Mouse (Mus musculus) intestine, embryonic 15.5 days (tissue): ENCODE results near the gene Pabpc4. TPM values are rescaled to one million over a fixed set of nuclear protein-coding genes. Genes with fewer than 3 reads are reported as not detected.
A peak's percentile ranks its signal among the peaks of the same experiment; 100 is the strongest.
"Not testable (repeated sequence)": the region's sequence is repeated elsewhere in the genome, so short reads cannot be mapped to it uniquely, and the experiment has no call there.

Source experiments
- ATAC-seq: fragments of 200-750 bp; cut with Nextera tagmentation; 2 replicates; pipeline ENCODE4 v1.8.0; 2017; ENCODE audit warnings: moderate TSS enrichment, moderate library complexity
- H3K27ac ChIP-seq: fragments of 300-500 bp; sonication (generic); 2 replicates; pipeline ENCODE4 v1.5.1; 2015; ENCODE audit warnings: mild to moderate bottlenecking, inconsistent platforms
- H3K27me3 ChIP-seq: fragments of 300-500 bp; sonication (generic); replicated peaks from 2 replicates; pipeline ENCODE4 v1.6.1; 2015; ENCODE audit warnings: inconsistent platforms
- H3K36me3 ChIP-seq: fragments of 300-500 bp; sonication (generic); 2 replicates; pipeline ENCODE4 v1.6.1; 2015; ENCODE audit warnings: inconsistent platforms
- H3K4me1 ChIP-seq: fragments of 300-500 bp; sonication (generic); replicated peaks from 2 replicates; pipeline ENCODE4 v1.6.1; 2015; ENCODE audit warnings: inconsistent platforms
- H3K4me2 ChIP-seq: fragments of 300-500 bp; sonication (generic); replicated peaks from 2 replicates; pipeline ENCODE4 v1.6.1; 2015; ENCODE audit warnings: mild to moderate bottlenecking, inconsistent platforms
- H3K4me3 ChIP-seq: fragments of 300-500 bp; sonication (generic); replicated peaks from 2 replicates; pipeline ENCODE4 v1.5.1; 2015; ENCODE audit warnings: inconsistent platforms
- H3K9ac ChIP-seq: fragments of 300-500 bp; sonication (generic); 2 replicates; pipeline ENCODE4 v1.6.1; 2015; ENCODE audit warnings: inconsistent platforms
- H3K9me3 ChIP-seq: fragments of 300-500 bp; sonication (generic); 2 replicates; pipeline ENCODE4 v1.6.1; 2016; ENCODE audit warnings: inconsistent platforms
- WGBS: fragments of 180-500 bp; shearing (Covaris S2); methylation state at CpG from one replicate; pipeline ENCODE4 v1.1.7; 2015; 5-methylcytosine and 5-hydroxymethylcytosine counted together
- polyA plus RNA-seq: library from polyadenylated mRNA; unstranded; fragments of >200 nt; fragmentation: Nextera tagmentation; extraction: Ambion mirVana; gene quantifications from 2 replicates; pipeline ENCODE4 v1.2.1, GENCODE M21; 2015

The Pabpc4 gene
- polyA plus RNA-seq, 1 experiment from 2014 or later, result 40.7 TPM

DNA sequence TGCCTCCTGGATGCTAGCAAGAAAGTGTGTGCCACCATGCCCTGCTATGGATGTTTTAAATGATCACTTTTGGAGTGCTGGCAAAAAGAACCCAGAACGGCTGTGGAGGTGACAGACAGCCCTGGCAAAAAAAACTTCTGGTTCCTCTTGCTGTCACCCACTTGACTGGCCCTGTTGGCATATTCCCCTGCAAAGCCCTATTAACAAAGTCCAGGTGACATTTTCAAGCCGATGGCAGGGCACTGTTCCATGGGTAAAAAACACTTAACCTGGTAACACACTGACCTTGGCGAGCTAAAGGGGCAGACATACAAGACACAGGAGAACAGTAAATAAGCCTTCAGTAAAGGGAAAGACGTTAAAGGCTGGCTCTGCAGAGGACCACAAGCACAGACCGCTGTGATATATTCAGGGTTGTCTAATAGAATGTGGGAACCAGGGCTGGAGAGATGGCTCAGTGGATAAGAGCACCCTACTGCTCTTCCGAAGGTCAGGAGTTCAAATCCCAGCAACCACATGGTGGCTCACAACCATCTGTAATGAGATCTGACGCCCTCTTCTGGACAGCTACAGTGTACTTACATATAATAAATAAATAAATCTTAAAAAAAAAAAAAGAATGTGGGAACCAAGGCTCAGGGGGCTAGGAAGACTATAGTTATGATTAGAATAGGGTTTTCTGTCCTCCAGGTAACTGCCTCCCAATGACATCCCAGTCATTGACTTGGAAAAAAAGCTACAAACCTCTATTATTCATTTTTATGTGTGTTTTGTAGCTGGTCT lies 31.7 kb downstream of the Pabpc4 start:
- Histone ChIP-seq H3K4me2 (no peak overlapping the region), H3K4me3 (no peak overlapping the region), H3K9ac (no peak overlapping the region), H3K9me3 (no peaks in the 10 kb centered on the region), H3K36me3 (peaks cover 74% of the 10 kb centered on the region), H3K27me3 (no peaks in the 10 kb centered on the region), H3K4me1 (0 out of 2 replicates have a peak, but pooled peaks cover 2% of the 10 kb centered on the region), H3K27ac (no peak overlapping the region)
- WGBS, result 77% methylated on average over 7 of the region's 7 CpGs
- no peak for ATAC-seq

DNA sequence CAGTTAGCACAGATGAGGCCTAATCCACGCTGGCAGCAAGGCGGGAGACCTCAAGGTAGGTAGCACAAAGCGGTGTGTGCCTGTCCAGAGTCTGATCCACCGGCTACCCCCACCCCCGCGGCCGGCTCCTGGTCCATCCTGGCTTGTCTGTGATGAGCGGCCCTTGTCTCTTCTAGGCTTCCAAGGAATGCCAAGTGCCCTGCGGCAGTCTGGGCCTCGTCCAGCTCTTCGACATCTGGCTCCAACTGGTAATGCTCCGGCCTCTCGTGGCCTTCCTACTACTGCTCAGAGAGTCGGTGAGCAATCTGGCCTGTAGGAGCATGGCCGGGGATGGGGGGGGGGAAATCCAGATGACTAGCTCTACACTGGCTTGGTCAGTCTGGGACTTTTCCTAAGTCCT lies 32.9 kb downstream of the Pabpc4 start:
- WGBS, result 82% methylated on average over 15 of the region's 15 CpGs
- H3K27ac ChIP-seq, H3K4me3 ChIP-seq, H3K4me2 ChIP-seq, H3K27me3 ChIP-seq, H3K9me3 ChIP-seq, ATAC-seq, H3K9ac ChIP-seq, H3K4me1 ChIP-seq: not testable (repeated sequence)
- peaks cover 66% of the 10 kb centered on the region for H3K36me3 ChIP-seq

DNA sequence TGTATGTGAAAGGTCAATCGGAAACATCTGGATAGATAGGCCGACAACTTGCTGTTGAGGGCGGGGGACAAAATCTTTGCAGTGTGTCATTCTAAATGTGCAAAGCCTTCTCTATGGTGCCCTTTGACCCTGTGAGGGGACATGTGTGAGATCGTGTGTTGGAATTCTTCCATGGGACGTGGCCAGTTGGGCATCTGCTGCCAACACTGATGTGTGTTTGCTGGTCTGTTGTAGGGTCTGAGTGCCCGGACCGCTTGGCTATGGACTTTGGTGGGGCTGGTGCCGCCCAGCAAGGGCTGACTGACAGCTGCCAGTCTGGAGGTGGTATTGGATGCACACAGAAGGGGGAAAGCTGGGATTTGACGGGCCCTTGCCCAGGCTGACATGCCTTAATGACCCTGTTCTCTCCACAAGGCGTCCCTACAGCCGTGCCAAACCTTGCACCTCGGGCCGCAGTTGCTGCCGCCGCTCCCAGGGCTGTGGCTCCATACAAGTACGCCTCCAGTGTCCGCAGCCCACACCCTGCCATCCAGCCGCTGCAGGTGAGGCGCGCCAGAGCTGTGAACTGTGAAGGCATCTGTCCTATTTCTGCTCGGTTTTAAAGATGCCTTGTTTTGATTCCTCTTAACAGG lies 33.5 kb downstream of the Pabpc4 start:
- no peaks in the 10 kb centered on the region for H3K4me1 ChIP-seq
- ATAC-seq, result no peak
- 93% methylated on average over 21 of the region's 21 CpGs for WGBS

DNA sequence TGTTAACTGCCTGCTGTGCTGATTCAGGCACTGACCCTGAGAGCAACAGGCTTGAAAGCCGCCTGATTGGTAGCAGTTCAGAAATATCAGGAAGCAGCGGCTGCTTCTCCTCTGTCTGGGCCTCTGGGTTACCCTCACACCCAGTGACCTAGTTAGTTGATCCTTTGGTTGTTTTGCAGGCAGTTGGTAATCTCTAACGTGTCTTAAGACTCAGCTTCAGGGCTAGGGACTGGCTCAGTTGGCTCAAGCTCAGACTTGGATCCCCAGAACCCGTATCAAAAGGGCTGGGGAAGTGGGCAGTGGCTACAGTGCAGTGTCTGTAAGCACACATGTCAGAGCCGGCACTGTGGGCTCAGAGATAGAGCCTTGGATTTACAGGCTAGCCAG lies 34.0 kb downstream of the Pabpc4 start:
- Histone ChIP-seq H3K36me3 (peaks cover 66% of the 10 kb centered on the region), H3K27ac (no peak overlapping the region), H3K4me1 (no peaks in the 10 kb centered on the region), H3K9me3 (no peaks in the 10 kb centered on the region), H3K27me3 (no peaks in the 10 kb centered on the region), H3K4me3 (no peak overlapping the region), H3K9ac (no peak overlapping the region), H3K4me2 (no peak overlapping the region)
- no peak for ATAC-seq
- 86% methylated on average over 5 of the region's 5 CpGs for WGBS

More for the DNA sequence above, 33.5 kb downstream of the Pabpc4 start:
- peaks cover 69% of the 10 kb centered on the region for H3K36me3 ChIP-seq
- no peak overlapping the region for H3K4me2 ChIP-seq
- H3K27ac ChIP-seq, result no peak overlapping the region
- H3K27me3 ChIP-seq, result no peaks in the 10 kb centered on the region
- H3K9ac ChIP-seq, result no peak overlapping the region
- no peak overlapping the region for H3K4me3 ChIP-seq
- H3K9me3 ChIP-seq, result no peaks in the 10 kb centered on the region

DNA sequence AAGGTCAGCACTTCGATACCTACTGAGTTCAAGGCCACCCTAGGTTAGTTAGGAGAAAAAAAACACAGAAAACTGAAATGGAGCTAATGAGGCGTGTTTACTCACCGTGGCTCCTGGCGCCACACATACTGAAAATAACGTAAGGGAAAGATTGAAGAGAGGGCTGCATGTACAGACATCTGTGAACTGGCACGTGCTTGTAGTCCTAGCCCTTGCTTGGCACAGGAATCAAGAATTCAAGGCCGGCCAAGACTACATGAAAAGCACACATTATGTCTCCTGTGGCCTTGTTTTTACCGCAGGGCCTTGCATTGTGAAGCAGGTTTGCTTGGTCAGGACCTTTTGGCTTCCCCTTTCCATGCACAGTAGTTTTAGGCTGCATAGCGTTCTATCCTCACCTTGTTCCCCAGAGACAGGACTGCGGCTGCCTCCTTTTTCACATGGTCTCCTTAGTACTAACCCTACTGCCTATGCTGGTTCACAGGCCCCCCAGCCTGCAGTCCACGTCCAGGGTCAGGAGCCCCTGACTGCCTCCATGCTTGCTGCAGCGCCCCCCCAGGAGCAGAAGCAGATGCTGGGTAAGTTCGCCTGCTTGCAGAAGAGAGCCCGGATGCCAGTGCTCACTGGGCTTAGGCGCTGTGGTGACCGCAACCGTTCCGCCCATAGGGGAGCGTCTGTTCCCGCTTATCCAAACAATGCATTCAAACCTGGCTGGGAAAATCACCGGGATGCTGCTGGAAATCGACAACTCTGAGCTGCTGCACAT lies 35.2 kb downstream of the Pabpc4 start:
- no peaks in the 10 kb centered on the region for H3K9me3 ChIP-seq
- H3K27ac ChIP-seq, result no peak overlapping the region
- 93% methylated on average over 22 of the region's 22 CpGs for WGBS
- no peak overlapping the region for H3K9ac ChIP-seq
- no peak overlapping the region for H3K4me2 ChIP-seq
- no peak overlapping the region for H3K4me3 ChIP-seq
- no peaks in the 10 kb centered on the region for H3K27me3 ChIP-seq
- ATAC-seq, result no peak
- no peaks in the 10 kb centered on the region for H3K4me1 ChIP-seq
- H3K36me3 ChIP-seq, result peaks cover 57% of the 10 kb centered on the region

DNA sequence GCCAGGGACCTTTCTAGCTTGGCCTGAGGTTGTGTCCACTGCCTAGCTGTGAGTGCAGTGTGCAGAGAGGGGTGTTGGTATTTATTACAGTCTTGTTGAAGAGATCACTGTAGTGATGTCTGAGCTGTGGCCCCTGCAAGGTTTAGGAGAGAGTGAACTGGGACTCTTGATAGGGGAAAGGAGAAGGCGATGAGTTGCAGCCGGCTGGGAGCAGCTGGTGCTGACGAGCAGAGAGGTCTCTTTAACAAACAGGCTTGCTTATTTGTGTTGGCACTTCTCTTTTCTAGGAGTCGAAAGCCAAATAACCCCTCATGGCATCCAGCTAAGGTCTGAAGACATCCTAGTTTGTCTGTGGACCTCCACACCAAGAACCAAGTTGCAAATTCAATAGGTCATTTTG lies 36.1 kb downstream of the Pabpc4 start:
- H3K27ac ChIP-seq, result no peak overlapping the region
- ATAC-seq, result no peak
- H3K36me3 ChIP-seq, result peaks cover 57% of the 10 kb centered on the region
- no peak overlapping the region for H3K9ac ChIP-seq
- H3K9me3 ChIP-seq, result no peaks in the 10 kb centered on the region
- WGBS, result 76% methylated on average over 4 of the region's 4 CpGs
- H3K4me1 ChIP-seq, result no peaks in the 10 kb centered on the region
- H3K4me2 ChIP-seq, result no peak overlapping the region
- H3K27me3 ChIP-seq, result no peaks in the 10 kb centered on the region
- H3K4me3 ChIP-seq, result no peak overlapping the region

DNA sequence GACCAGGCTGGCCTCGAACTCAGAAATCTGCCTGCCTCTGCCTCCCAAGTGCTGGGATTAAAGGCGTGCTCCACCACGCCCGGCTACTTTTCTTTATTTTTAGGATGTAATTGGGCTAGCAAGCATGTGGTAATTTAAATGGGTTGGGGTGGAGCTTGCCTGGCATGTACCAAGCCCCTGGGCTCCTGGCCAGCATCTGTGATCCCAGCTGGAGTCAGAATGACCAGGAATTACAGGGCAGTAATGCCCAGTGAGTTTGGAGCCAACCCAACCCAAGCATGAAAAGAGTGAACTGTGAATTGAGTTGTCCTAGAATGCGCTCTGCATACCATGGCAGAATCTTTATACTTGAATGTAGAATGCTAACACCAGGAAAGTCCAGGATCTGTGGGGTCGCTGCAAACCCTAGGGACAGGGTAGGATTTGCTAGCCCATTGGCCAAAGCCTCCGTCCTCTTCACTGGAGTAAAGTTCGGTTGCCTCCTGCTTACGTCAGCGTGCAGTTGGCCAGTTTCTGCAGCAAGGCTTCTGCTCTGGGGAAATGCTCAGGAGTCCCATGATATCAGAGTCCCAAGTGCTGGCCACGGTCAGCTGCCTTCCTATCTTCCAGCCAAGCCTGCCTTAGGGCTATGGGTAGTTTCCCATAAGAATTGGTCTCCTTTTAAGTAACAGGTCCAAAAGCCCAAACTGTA lies 37.0 kb downstream of the Pabpc4 start:
- peaks cover 51% of the 10 kb centered on the region for H3K36me3 ChIP-seq
- H3K4me2 ChIP-seq, result no peak overlapping the region
- no peaks in the 10 kb centered on the region for H3K9me3 ChIP-seq
- no peak overlapping the region for H3K9ac ChIP-seq
- H3K27ac ChIP-seq, result no peak overlapping the region
- no peak for ATAC-seq
- no peaks in the 10 kb centered on the region for H3K4me1 ChIP-seq
- 91% methylated on average over 11 of the region's 11 CpGs for whole genome bisulfite sequencing
- no peak overlapping the region for H3K4me3 ChIP-seq
- no peaks in the 10 kb centered on the region for H3K27me3 ChIP-seq

DNA sequence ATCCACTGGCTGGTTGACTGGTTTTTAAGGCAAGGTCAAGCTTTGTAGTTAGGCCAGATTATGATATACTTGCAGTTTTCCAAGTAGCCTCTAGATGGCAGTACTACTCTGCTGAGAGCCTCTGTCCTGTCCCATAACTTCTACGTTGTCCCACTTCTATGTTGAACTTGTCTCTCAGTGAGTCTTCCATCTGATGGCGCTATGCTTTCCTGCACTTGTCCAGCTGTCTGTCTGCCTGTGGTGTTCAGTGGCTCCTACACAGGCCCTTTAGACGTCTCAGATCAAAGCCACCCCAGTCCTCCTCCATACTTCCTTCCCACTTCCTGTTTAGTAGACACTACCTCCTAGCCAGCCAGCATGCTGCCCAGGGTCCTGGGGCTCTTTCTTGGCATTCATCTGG lies 43.6 kb downstream of the Pabpc4 start:
- Histone ChIP-seq H3K9me3 (no peaks in the 10 kb centered on the region), H3K27ac (no peak overlapping the region), H3K27me3 (no peaks in the 10 kb centered on the region), H3K4me2 (no peak overlapping the region), H3K4me3 (no peak overlapping the region), H3K36me3 (peaks cover 8% of the 10 kb centered on the region), H3K9ac (no peak overlapping the region), H3K4me1 (no peaks in the 10 kb centered on the region)
- WGBS, result 28% methylated on average over 3 of the region's 3 CpGs
- peak; percentile 48; the same call in 1 of the 2 replicates for ATAC-seq

DNA sequence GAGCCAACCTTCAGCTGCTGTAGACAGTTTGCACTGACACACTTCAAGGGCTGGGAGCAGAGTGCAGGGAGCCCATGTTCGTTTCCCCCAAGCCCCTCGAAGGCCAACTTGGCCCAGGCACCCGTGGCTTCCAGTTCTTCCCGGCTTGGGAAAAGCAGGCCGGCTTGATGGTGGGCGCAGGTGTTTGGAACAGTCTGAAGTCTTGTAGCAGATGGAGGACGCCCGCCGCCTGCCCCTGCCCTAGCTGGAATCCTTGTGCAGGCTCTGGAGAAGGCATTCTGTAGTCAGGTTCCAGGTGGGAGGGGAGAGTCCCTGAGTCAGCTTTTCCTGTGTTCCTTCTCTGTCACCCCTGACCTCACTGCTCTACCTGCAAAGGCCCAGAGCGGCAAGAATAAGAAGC lies 44.8 kb downstream of the Pabpc4 start:
- no peak for ATAC-seq
- Histone ChIP-seq H3K4me1 (no peaks in the 10 kb centered on the region), H3K27ac (no peak overlapping the region), H3K4me2 (no peak overlapping the region), H3K9me3 (no peaks in the 10 kb centered on the region), H3K36me3 (peaks cover 8% of the 10 kb centered on the region), H3K4me3 (no peak overlapping the region), H3K9ac (no peak overlapping the region), H3K27me3 (no peaks in the 10 kb centered on the region)
- 89% methylated on average over 10 of the region's 10 CpGs for WGBS

DNA sequence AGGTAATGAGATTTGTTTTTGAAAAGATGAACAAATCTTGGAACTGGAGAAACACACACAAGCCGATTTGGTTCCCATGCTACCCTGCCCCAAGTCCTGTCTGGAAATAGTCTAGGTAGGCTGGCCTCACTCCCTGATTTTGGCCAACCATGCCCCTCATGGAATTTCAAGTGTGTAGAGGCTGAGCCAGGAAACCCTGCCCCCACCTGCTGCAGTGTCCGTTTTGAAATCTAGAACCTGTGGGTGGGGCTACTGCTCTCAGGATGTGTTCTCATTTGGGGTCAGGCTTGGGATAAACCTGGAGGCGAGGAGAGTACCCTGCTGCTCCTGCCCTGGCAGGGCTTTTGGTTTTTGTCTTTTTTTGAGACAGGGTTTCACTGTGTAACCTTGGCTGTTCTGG lies 46.1 kb downstream of the Pabpc4 start:
- Histone ChIP-seq H3K27me3 (no peaks in the 10 kb centered on the region), H3K4me2 (no peak overlapping the region), H3K9ac (no peak overlapping the region), H3K27ac (no peak overlapping the region), H3K9me3 (no peaks in the 10 kb centered on the region), H3K4me3 (no peak overlapping the region), H3K4me1 (no peaks in the 10 kb centered on the region), H3K36me3 (no peaks in the 10 kb centered on the region)
- ATAC-seq, result no peak
- 45% methylated on average over 3 of the region's 3 CpGs for WGBS

DNA sequence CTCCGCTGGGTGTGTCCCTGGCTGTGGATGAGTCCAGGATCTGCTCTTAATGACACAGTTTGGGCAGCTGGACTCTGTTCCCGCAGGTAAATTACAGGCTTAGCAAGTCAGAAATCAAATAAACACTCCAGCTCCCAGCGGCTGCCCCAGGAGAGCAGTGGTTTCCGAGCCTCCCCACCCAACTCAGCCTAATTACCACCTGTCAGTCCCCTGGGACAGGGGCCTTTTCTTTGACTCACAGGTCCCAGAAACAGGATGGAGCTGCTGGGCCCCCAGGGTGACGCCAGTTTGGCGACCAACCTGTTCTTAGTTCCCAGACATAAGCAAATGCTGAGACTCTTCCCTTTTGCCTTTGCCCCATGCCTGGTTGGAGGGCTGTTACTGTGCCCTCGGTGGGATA lies 49.7 kb downstream of the Pabpc4 start:
- Histone ChIP-seq H3K9ac (no peak overlapping the region), H3K4me3 (no peak overlapping the region), H3K9me3 (no peaks in the 10 kb centered on the region), H3K36me3 (no peaks in the 10 kb centered on the region), H3K27ac (no peak overlapping the region), H3K27me3 (no peaks in the 10 kb centered on the region), H3K4me1 (no peaks in the 10 kb centered on the region), H3K4me2 (no peak overlapping the region)
- 65% methylated on average over 7 of the region's 7 CpGs for WGBS
- ATAC-seq, result no peak

DNA sequence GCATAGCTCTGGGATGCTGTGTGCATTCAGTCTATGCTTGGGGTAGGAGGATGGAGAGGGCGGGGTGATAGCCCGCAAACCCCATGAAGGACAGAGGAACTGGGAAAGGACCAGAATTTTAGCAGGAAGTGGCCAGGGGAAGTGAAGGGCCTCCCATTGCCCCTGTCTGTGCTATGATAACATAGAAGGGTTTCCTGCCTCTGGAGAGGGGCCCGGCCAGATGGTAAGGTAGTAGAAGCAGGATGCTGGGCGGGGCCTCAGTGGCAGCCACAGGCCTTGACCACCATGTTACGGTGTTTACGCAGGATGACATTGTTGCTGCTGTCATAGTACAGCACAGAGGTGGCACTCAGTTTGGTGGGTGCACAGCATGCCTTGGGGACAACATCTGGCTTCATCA lies 50.9 kb downstream of the Pabpc4 start:
- Histone ChIP-seq H3K9ac (no peak overlapping the region), H3K36me3 (no peaks in the 10 kb centered on the region), H3K4me3 (no peak overlapping the region), H3K9me3 (no peaks in the 10 kb centered on the region), H3K4me2 (no peak overlapping the region), H3K4me1 (no peaks in the 10 kb centered on the region), H3K27me3 (no peaks in the 10 kb centered on the region), H3K27ac (no peak overlapping the region)
- WGBS, result 70% methylated on average over 6 of the region's 6 CpGs
- ATAC-seq, result no peak
